ENCODE assay signal across 17 mouse cellular contexts in the genomic region with DNA sequence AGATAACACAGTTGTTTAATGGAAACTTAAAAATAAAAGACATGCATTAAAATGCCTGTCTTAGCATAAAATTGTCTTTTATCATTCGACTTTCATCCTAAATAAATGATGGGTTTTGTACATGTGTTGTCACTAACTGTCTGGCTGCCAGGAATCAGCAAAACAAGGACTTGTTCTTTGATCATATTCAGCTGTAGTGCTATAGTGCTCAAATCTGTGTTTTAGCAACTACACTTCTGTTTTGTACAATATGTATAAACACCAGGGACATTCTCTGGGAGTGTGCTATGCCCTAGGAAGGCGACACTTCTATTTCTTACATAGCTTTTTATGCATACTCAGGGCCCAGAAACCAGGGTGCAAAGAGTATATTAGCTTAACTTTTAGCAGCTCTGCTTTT.
"Had no signal": no experiment of that assay in that cellular context is flagged by ENCODE, and none has a peak within 500 bp of the region (broad histone marks: within the 10 kb centered on the region; RNA-seq: fewer than 3 reads in every experiment).

No protein-coding gene starts in this region.

- H3K27me3 ChIP-seq: liver, embryonic 13.5 days; liver, embryonic 15.5 days; midbrain, embryonic 13.5 days; midbrain, embryonic 15.5 days; neural tube, embryonic 12.5 days; stomach, embryonic 15.5 days had no signal

- H3K4me1 ChIP-seq: midbrain, embryonic 13.5 days; midbrain, embryonic 15.5 days; neural tube, embryonic 12.5 days; stomach, embryonic 15.5 days had no signal

- H3K27ac ChIP-seq: liver, embryonic 13.5 days; liver, embryonic 15.5 days; macrophage; midbrain, embryonic 13.5 days; midbrain, embryonic 15.5 days; neural tube, embryonic 12.5 days; stomach, embryonic 15.5 days; stomach, postnatal 0 days had no signal

- H3K36me3 ChIP-seq: midbrain, embryonic 15.5 days had no signal

- ATAC-seq: liver, postnatal 0 days; midbrain, embryonic 13.5 days; midbrain, embryonic 15.5 days had no signal

- H3K4me3 ChIP-seq: liver, embryonic 13.5 days; liver, embryonic 15.5 days; megakaryocyte, embryonic 14.5 days; midbrain, embryonic 13.5 days; midbrain, embryonic 15.5 days; neural tube, embryonic 12.5 days; stomach, embryonic 15.5 days had no signal

- H3K9me3 ChIP-seq: liver, embryonic 13.5 days; liver, embryonic 15.5 days; megakaryocyte, embryonic 14.5 days; midbrain, embryonic 13.5 days; midbrain, embryonic 15.5 days; neural tube, embryonic 12.5 days; stomach, embryonic 15.5 days had no signal

- H3K4me2 ChIP-seq: liver, embryonic 11.5 days; liver, embryonic 13.5 days; liver, embryonic 15.5 days; midbrain, embryonic 11.5 days; midbrain, embryonic 13.5 days; midbrain, embryonic 15.5 days; neural tube, embryonic 12.5 days; stomach, embryonic 15.5 days had no signal

- H3K9ac ChIP-seq: liver, embryonic 13.5 days; liver, embryonic 15.5 days; liver, postnatal 0 days; midbrain, embryonic 13.5 days; midbrain, embryonic 15.5 days; neural tube, embryonic 12.5 days; stomach, embryonic 15.5 days had no signal

- DNase-seq: liver; liver, embryonic 13.5 days; liver, postnatal 0 days; right cerebral cortex, postnatal 14 days; thymus, adult 2 months; thymus, postnatal 25 days; thymus, postnatal 4 days had no signal
